Mouse (Mus musculus) G1E (cell line): ENCODE data around the gene Gripap1. TPM values are rescaled to one million over a fixed set of nuclear protein-coding genes. Genes with fewer than 3 reads are reported as not detected.
"Not testable (repeated sequence)": the region's sequence is repeated elsewhere in the genome, so short reads cannot be mapped to it uniquely, and the experiment has no call there.

ENCODE experiments used
- ATAC-seq: 2 replicates; pipeline ENCODE4 v1.8.0; 2016; ENCODE audit warnings: mild to moderate bottlenecking; ENCODE audit not compliant: insufficient number of reproducible peaks, poor library complexity, low FRiP score, severe bottlenecking; ENCODE audit errors: extremely low read depth
- DNase-seq: peaks from one replicate; pipeline ENCODE4 v3.0.0; 2012; ENCODE audit warnings: low spot score
- H3K27me3 ChIP-seq: 2 replicates; pipeline ENCODE4 v1.6.1; 2012; ENCODE audit warnings: mild to moderate bottlenecking, low read length, inconsistent platforms; ENCODE audit not compliant: insufficient read depth
- H3K36me3 ChIP-seq: replicated peaks from 2 replicates; pipeline ENCODE3; 2012; ENCODE audit warnings: mild to moderate bottlenecking, inconsistent platforms
- H3K4me1 ChIP-seq: 2 replicates; pipeline ENCODE4 v1.6.1; 2012; ENCODE audit warnings: low read depth, low read length, inconsistent platforms, mixed read lengths; ENCODE audit not compliant: insufficient read depth
- H3K4me3 ChIP-seq: 2 replicates; pipeline ENCODE4 v1.5.1; 2012; ENCODE audit warnings: low read depth, mild to moderate bottlenecking, inconsistent platforms, low read length, moderate library complexity, mixed read lengths
- H3K9me3 ChIP-seq: replicated peaks from 2 replicates; pipeline ENCODE4 v1.6.1; 2012; ENCODE audit warnings: inconsistent platforms
- CTCF ChIP-seq: IDR thresholded peaks from 2 replicates; pipeline ENCODE4 v1.5.1; 2012; ENCODE audit warnings: low read depth, low read length, inconsistent platforms, mixed read lengths
- GATA1 ChIP-seq: IDR thresholded peaks from 2 replicates; pipeline ENCODE4 v1.6.1; 2012; ENCODE audit warnings: borderline replicate concordance, low read length, inconsistent platforms, mixed read lengths
- GATA2 ChIP-seq: IDR thresholded peaks from 2 replicates; pipeline ENCODE4 v1.6.1; 2012; ENCODE audit warnings: low read depth, low read length, inconsistent platforms, borderline replicate concordance
- POLR2AphosphoS5 ChIP-seq: IDR thresholded peaks from 2 replicates; pipeline ENCODE4 v1.6.1; 2012; ENCODE audit warnings: low read depth, low read length, inconsistent platforms; ENCODE audit not compliant: insufficient replicate concordance
- TAL1 ChIP-seq: conservative IDR thresholded peaks from 2 replicates; pipeline ENCODE4 v1.6.1; 2012; ENCODE audit warnings: low read depth, low read length, inconsistent platforms, mixed read lengths
- polyA plus RNA-seq: library from polyadenylated mRNA; stranded (reverse); fragments of >175 nt; gene quantifications from 2 replicates; pipeline ENCODE4 v1.2.3, GENCODE M21; 2012
- total RNA-seq, 2 experiments: library from RNA; stranded (forward) in 1 of 2; stranded (reverse) in 1 of 2; fragments of 200-1000 nt in 1 of 2; fragments of >200 nt in 1 of 2; fragmentation: Nextera tagmentation in 1 of 2; gene quantifications; 2 replicates each; pipeline ENCODE4 v1.2.3; 2014 to 2017

Gripap1 gene
- total and polyA plus RNA-seq, 3 experiments: 30.6 to 116 (median 53.8) TPM

DNA sequence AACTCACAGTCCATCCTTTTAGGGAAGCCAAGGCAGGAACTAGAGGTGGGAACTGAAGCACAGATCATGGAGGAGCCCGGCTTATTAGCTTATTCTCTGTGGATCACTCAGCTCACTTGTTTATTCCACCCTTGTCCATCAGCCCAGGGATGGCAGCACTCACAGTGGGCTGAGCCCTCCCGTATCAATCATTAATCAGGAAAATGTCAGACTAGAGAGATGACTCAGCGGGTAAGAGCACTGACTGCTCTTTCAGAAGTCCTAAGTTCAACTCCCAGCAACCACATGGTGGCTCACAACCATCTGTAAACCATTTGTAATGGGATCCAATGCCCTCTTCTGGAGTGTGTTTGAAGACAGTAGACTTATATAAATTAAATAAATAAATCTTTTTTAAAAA, 7.8 kb downstream of the Gripap1 start:
- ATAC-seq (no peak), DNase-seq (no peak)
- TF ChIP-seq POLR2AphosphoS5: no peak
- TF ChIP-seq CTCF: no peak
- TF ChIP-seq GATA2: no peak
- no peak for TF ChIP-seq GATA1
- TF ChIP-seq TAL1: no peak
- Histone ChIP-seq H3K4me1 (no peaks in the 10 kb centered on the region; the same call in 1 of the 2 replicates), H3K9me3 (no peaks in the 10 kb centered on the region), H3K36me3 (peaks cover 80% of the 10 kb centered on the region), H3K27me3 (no peaks in the 10 kb centered on the region), H3K4me3 (no peak overlapping the region)

DNA sequence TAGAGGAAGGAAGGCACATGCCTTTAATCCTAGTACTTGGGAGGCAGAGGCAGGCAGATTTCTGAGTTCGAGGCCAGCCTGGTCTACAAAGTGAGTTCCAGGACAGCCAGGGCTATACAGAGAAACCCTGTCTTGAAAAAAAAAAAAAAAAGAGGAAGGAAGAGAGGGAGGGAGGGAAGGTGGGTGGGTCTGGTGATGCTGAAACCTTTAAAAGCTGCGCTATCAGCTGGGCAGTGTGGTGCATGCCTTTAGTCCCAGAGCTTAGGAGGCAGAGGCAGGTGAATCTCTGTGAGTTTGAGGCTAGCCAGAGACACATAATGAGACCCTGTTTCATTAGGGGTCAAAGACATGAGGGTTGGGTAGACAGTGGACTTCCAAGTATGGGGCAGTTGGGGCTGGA, 12.6 kb downstream of the Gripap1 start:
- ATAC-seq, H3K27me3 ChIP-seq: not testable (repeated sequence)

DNA sequence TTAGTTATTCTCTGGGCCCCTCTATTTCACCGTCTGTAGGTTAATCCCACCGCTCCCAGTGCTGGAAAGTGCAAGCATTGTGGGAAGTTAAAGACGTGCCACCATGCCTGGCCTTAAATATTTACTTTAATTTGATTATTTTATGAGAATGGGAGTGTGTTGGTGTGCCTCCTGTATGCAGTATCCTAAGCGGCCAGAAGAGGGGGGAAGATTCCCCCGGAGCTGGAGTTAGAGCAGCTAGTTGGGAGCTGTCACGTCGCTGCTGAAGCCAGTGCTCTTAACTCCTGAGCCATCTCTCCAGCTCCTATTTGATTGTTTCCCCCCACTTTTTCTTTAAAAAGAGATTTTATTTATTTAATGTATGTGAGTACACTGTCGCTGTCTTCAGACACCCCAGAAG, 25.5 kb downstream of the Gripap1 start:
- ATAC-seq, H3K9me3 ChIP-seq, H3K4me3 ChIP-seq, H3K4me1 ChIP-seq, H3K27me3 ChIP-seq, DNase-seq: not testable (repeated sequence)
- TF ChIP-seq CTCF: 0 out of 2 replicates have a peak, but pooled peaks have one; percentile 29
- H3K36me3 ChIP-seq: peaks cover 89% of the 10 kb centered on the region

More for the DNA sequence above, 12.6 kb downstream of the Gripap1 start:
- not testable (repeated sequence) for H3K4me3 ChIP-seq, H3K4me1 ChIP-seq, H3K9me3 ChIP-seq, DNase-seq
- peaks cover 80% of the 10 kb centered on the region for H3K36me3 ChIP-seq

DNA sequence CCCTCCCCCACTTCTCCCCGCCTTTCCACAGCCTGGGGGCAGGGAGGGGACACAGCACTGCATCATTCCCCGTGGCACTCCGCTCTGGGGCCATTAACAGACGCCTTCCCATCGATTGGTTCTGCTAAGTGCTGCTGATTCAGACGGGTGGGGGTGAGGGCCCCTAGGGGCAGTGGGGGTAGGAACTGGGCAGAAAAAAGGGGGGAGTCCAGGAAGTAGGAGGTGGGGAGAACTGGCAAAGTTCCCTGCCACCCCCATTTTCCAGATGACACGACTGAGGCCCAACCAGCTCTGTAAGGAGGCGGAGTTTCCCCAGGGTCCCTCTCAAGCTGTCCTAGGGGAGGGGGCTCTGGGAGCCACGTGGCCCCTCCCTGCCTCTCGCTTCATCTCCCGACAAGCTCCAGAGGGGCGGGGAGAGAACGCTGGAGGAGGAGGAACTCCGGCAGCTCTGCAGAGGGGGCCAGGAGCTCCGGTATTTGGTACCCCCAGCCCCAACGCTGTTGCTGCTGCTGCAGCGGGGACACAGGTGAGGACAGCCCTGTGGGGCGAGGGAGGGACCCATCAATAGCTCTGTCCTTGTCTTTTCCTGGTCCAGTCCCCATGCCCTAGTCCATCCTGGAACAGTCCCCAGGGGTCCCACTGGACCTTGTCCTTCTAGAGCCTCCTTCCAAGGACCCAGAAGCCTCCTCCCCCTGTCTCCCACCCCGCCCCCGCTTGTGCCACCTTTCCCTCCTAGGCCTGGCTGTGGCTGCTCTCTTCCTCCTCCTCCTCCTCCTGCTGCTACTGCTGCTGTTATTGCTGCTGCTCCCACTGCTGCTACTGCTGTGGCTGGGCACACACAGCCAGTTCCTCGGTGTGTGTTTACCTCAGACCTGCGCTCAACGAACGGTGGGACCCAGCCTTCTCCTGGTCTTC, 32.6 kb downstream of the Gripap1 start, which contains the start of gene Kcnd1:
Gene Kcnd1, plus strand, starts transcription at position 425 of the 915 bp plus-strand sequence.
- peak; percentile 16 for DNase-seq
- no peak for ATAC-seq
- no peak for TF ChIP-seq POLR2AphosphoS5
- peaks cover 7% of the 10 kb centered on the region; the same call in 1 of the 2 replicates for H3K27me3 ChIP-seq
- H3K4me1 ChIP-seq: peaks cover 25% of the 10 kb centered on the region
- peak within 1 kb of the TSS; percentile 54; the same call in 1 of the 2 replicates for H3K4me3 ChIP-seq
- no peaks in the 10 kb centered on the region for H3K9me3 ChIP-seq
- H3K36me3 ChIP-seq: peaks cover 32% of the 10 kb centered on the region

DNA sequence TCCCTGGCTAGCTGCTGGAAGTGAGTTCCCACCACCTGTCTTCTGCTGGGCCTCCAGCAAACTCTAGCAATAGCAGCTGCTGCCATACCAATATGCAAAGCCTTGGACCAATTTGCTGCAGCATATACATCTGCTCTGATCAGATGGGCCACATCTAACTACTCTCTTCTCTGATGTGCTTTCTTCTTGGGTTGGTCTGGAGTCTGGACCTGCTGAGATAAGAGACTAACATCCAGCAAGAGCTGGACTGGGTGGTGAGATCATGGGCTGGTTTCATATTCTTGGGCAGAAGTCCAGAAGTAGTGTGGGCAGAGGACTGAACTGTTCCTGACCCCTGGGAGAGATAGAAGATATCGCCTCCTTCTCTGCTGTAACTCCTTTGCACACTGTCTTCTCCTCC, 47.6 kb downstream of the Gripap1 start:
- no peak for DNase-seq
- Histone ChIP-seq H3K4me3 (no peak overlapping the region), H3K27me3 (no peaks in the 10 kb centered on the region), H3K36me3 (peaks cover under 1% of the 10 kb centered on the region), H3K4me1 (peaks cover 34% of the 10 kb centered on the region), H3K9me3 (no peaks in the 10 kb centered on the region)
- TF ChIP-seq GATA2: no peak
- TF ChIP-seq TAL1: peak; percentile 29
- ATAC-seq: no peak

DNA sequence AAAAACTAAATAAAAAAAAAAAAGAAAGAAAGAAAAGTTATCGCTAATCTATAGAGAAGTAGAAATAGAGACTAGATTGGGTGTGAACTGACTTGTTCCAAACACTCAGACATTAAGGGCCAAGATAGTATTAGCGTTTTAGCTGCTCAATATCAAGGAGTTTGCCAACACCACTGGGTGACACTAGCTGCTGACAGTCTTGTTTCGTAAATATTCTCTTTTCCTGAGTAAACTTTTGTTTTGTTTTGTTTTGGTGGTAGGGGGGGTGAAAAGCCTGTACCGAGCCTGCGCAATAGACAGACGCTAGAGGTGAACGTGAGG, 51.2 kb downstream of the Gripap1 start:
- H3K4me1 ChIP-seq: peaks cover 40% of the 10 kb centered on the region; the same call in 1 of the 2 replicates
- ATAC-seq: no peak

More for the DNA sequence above, 51.2 kb downstream of the Gripap1 start:
- DNase-seq: no peak
- H3K9me3 ChIP-seq: no peaks in the 10 kb centered on the region
- no peaks in the 10 kb centered on the region for H3K27me3 ChIP-seq
- H3K36me3 ChIP-seq: peaks cover 22% of the 10 kb centered on the region
- H3K4me3 ChIP-seq: peak overlapping the region; percentile 78; the same call in 1 of the 2 replicates
- TF ChIP-seq GATA1 (no peak), TAL1 (no peak), CTCF (no peak), POLR2AphosphoS5 (no peak), GATA2 (no peak)
